Mouse (Mus musculus) midbrain, embryonic 16.5 days (tissue): ENCODE measurements at regions not wholly inside any gene's neighbourhood (a gene's known extent, or its start where the extent isn't known, plus 50 kb on each side); places are given as distances from the start of the nearest gene placed in this dataset.

Experiments used
- ATAC-seq: fragments of 200-750 bp; cut with Nextera tagmentation; 2 replicates; pipeline ENCODE4 v1.8.0; 2017; ENCODE audit warnings: moderate TSS enrichment
- H3K27ac ChIP-seq: fragments of 300-500 bp; sonication (generic); 2 replicates; pipeline ENCODE4 v1.5.1; 2014; ENCODE audit warnings: mild to moderate bottlenecking, low read length, mixed read lengths
- H3K27me3 ChIP-seq: fragments of 300-500 bp; sonication (generic); 2 replicates; pipeline ENCODE4 v1.6.1; 2014; ENCODE audit warnings: low read depth, low read length, mixed read lengths; ENCODE audit not compliant: control insufficient read depth, insufficient read depth
- H3K36me3 ChIP-seq: fragments of 300-500 bp; sonication (generic); 2 replicates; pipeline ENCODE4 v1.6.1; 2014; ENCODE audit warnings: mild to moderate bottlenecking, low read length, moderate library complexity, mixed read lengths; ENCODE audit not compliant: control insufficient read depth, insufficient read depth
- H3K4me1 ChIP-seq: fragments of 300-500 bp; sonication (generic); 2 replicates; pipeline ENCODE4 v1.6.1; 2014; ENCODE audit warnings: mild to moderate bottlenecking, low read length, mixed read lengths; ENCODE audit not compliant: control insufficient read depth, insufficient read depth
- H3K4me2 ChIP-seq: fragments of 300-500 bp; sonication (generic); 2 replicates; pipeline ENCODE4 v1.6.1; 2014; ENCODE audit warnings: mild to moderate bottlenecking, low read length, mixed read lengths
- H3K4me3 ChIP-seq: fragments of 300-500 bp; sonication (generic); 2 replicates; pipeline ENCODE4 v1.5.1; 2014; ENCODE audit warnings: low read depth, mild to moderate bottlenecking, low read length, moderate library complexity, mixed read lengths
- H3K9ac ChIP-seq: fragments of 300-500 bp; sonication (generic); 2 replicates; pipeline ENCODE4 v1.6.1; 2014; ENCODE audit warnings: low read depth, low read length, mixed read lengths
- H3K9me3 ChIP-seq: fragments of 300-500 bp; sonication (generic); replicated peaks from 2 replicates; pipeline ENCODE4 v1.6.1; 2014; ENCODE audit warnings: mild to moderate bottlenecking, low read length, mixed read lengths; ENCODE audit not compliant: control insufficient read depth, poor library complexity, severe bottlenecking
- WGBS: fragments of 180-500 bp; shearing (Covaris S2); extraction: QIAGEN DNeasy Blood & Tissue Kit; methylation state at CpG from one replicate; pipeline ENCODE4 v1.1.7; 2014; 5-methylcytosine and 5-hydroxymethylcytosine counted together

- WGBS: 84% methylated on average over 3 of the region's 3 CpGs
- Histone ChIP-seq H3K4me2 (no peak overlapping the region), H3K9me3 (no peaks in the 10 kb centered on the region), H3K27ac (no peak overlapping the region), H3K27me3 (no peaks in the 10 kb centered on the region; the same call in 1 of the 2 replicates), H3K4me1 (no peaks in the 10 kb centered on the region), H3K36me3 (no peaks in the 10 kb centered on the region), H3K4me3 (no peak overlapping the region), H3K9ac (no peak overlapping the region)
- ATAC-seq: no peak
These were observed 584.8 kb downstream of the Insc start for GRCm38 (mm10) chr7:115328300-115328699.

- no peaks in the 10 kb centered on the region for H3K4me1 ChIP-seq
- no peaks in the 10 kb centered on the region; the same call in 1 of the 2 replicates for H3K27me3 ChIP-seq
- no peak overlapping the region for H3K4me2 ChIP-seq
- no peak overlapping the region for H3K27ac ChIP-seq
- 79% methylated on average over 1 of the region's 1 CpGs for WGBS
- ATAC-seq: no peak
- no peaks in the 10 kb centered on the region for H3K9me3 ChIP-seq
- H3K4me3 ChIP-seq: no peak overlapping the region
- no peak overlapping the region for H3K9ac ChIP-seq
- no peaks in the 10 kb centered on the region for H3K36me3 ChIP-seq
These were observed 588.2 kb downstream of the Insc start for GRCm38 (mm10) chr7:115331698-115332097.

- H3K27me3 ChIP-seq: no peaks in the 10 kb centered on the region; the same call in 1 of the 2 replicates
- no peaks in the 10 kb centered on the region for H3K36me3 ChIP-seq
- H3K4me2 ChIP-seq: no peak overlapping the region
- no peak for ATAC-seq
- H3K4me1 ChIP-seq: no peaks in the 10 kb centered on the region
- 75% methylated on average over 1 of the region's 1 CpGs for WGBS
- no peak overlapping the region for H3K27ac ChIP-seq
- no peaks in the 10 kb centered on the region; the same call in 1 of the 2 replicates for H3K9me3 ChIP-seq
- no peak overlapping the region for H3K4me3 ChIP-seq
- H3K9ac ChIP-seq: no peak overlapping the region
These were observed 589.6 kb downstream of the Insc start for GRCm38 (mm10) chr7:115333046-115333577.

GRCm38 (mm10) chr7:115335051-115335450 lies 591.6 kb downstream of the Insc start:
- no peak overlapping the region for H3K4me2 ChIP-seq
- no peak overlapping the region for H3K4me3 ChIP-seq
- H3K27ac ChIP-seq: no peak overlapping the region
- no peaks in the 10 kb centered on the region for H3K4me1 ChIP-seq
- 94% methylated on average over 3 of the region's 3 CpGs for WGBS
- no peaks in the 10 kb centered on the region for H3K36me3 ChIP-seq
- no peak overlapping the region for H3K9ac ChIP-seq
- no peak for ATAC-seq
- no peaks in the 10 kb centered on the region; the same call in 1 of the 2 replicates for H3K9me3 ChIP-seq
- H3K27me3 ChIP-seq: no peaks in the 10 kb centered on the region

- Histone ChIP-seq H3K4me1 (no peaks in the 10 kb centered on the region), H3K36me3 (no peaks in the 10 kb centered on the region), H3K9ac (no peak overlapping the region), H3K27ac (no peak overlapping the region), H3K4me2 (no peak overlapping the region), H3K4me3 (no peak overlapping the region), H3K27me3 (no peaks in the 10 kb centered on the region), H3K9me3 (no peaks in the 10 kb centered on the region; the same call in 1 of the 2 replicates)
- 54% methylated on average over 7 of the region's 7 CpGs for whole genome bisulfite sequencing
- no peak for ATAC-seq
These were observed 596.7 kb downstream of the Insc start for GRCm38 (mm10) chr7:115340155-115340554.

GRCm38 (mm10) chr7:115341007-115341406 lies 597.5 kb downstream of the Insc start:
- H3K9me3 ChIP-seq: no peaks in the 10 kb centered on the region; the same call in 1 of the 2 replicates
- no peak overlapping the region for H3K4me2 ChIP-seq
- H3K36me3 ChIP-seq: no peaks in the 10 kb centered on the region
- H3K27me3 ChIP-seq: no peaks in the 10 kb centered on the region
- WGBS: 68% methylated on average over 4 of the region's 4 CpGs
- H3K27ac ChIP-seq: no peak overlapping the region
- no peak for ATAC-seq
- H3K4me1 ChIP-seq: no peaks in the 10 kb centered on the region
- H3K9ac ChIP-seq: no peak overlapping the region
- H3K4me3 ChIP-seq: no peak overlapping the region

GRCm38 (mm10) chr7:115345749-115346148 lies 602.3 kb downstream of the Insc start:
- Histone ChIP-seq H3K9me3 (no peaks in the 10 kb centered on the region), H3K27ac (no peak overlapping the region), H3K4me2 (no peak overlapping the region), H3K9ac (no peak overlapping the region), H3K4me3 (no peak overlapping the region), H3K4me1 (no peaks in the 10 kb centered on the region), H3K36me3 (no peaks in the 10 kb centered on the region), H3K27me3 (no peaks in the 10 kb centered on the region)
- ATAC-seq: no peak
- 83% methylated on average over 3 of the region's 3 CpGs for WGBS

- Histone ChIP-seq H3K27me3 (no peaks in the 10 kb centered on the region), H3K9ac (no peak overlapping the region), H3K27ac (no peak overlapping the region), H3K4me2 (no peak overlapping the region), H3K4me3 (no peak overlapping the region), H3K36me3 (no peaks in the 10 kb centered on the region), H3K4me1 (no peaks in the 10 kb centered on the region), H3K9me3 (no peaks in the 10 kb centered on the region)
- ATAC-seq: no peak
- WGBS: 70% methylated on average over 6 of the region's 6 CpGs
These were observed 615.2 kb downstream of the Insc start for GRCm38 (mm10) chr7:115358711-115359110.

- Histone ChIP-seq H3K4me2 (no peak overlapping the region), H3K9ac (no peak overlapping the region), H3K9me3 (no peaks in the 10 kb centered on the region), H3K36me3 (no peaks in the 10 kb centered on the region), H3K27me3 (no peaks in the 10 kb centered on the region), H3K4me3 (no peak overlapping the region), H3K27ac (no peak overlapping the region), H3K4me1 (no peaks in the 10 kb centered on the region)
- WGBS: 77% methylated on average over 3 of the region's 3 CpGs
- no peak for ATAC-seq
These were observed 616.6 kb downstream of the Insc start for GRCm38 (mm10) chr7:115360142-115360541.
